Mouse (Mus musculus) spleen, postnatal 14 days (tissue): ENCODE data around the gene Rhbdd1.
A peak's percentile ranks its signal among the peaks of the same experiment; 100 is the strongest.

Experiments used
- DNase-seq, 2 experiments: peaks; one replicate each; pipeline ENCODE4 v3.0.0; 2021 to 2022; ENCODE audit warnings: low spot score in 2 of 2

The Rhbdd1 gene

DNA sequence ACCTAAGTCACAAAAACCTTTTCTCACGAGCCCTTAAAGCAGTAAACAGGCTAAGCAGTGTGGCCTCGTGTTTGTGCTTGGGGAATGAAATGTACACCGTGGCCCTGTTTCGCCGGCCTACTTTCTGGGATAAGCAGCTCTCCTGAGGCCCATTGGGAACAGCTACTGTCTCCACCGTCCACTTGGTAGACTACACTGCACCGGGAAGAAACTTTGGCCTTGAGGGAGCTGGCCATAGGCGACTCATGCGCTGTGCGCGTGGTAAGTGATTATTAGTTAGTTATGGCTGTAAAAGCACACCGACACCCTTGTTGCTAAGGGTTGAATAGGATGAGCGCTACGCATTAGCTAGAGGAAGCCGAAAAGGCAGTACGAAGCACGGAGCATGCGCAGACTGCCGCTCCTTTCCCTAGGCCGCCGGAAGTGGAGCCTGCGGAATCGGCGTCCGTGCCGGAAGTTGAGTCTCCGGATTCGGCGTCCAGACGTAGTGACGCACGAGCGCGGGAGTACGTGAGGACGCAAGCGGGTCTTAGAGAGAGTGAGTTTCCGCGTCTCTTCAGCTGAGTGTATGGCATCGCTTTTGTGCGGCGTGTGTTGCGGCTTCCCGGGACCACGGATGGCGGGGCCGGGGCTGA is at the start of gene Rhbdd1:
Gene Rhbdd1, plus strand, starts transcription at position 342 of the 635 bp plus-strand sequence.
- DNase-seq: peak; percentile 91 to 95

GRCm38 (mm10) chr1:82267547-82267946 is 48.7 kb upstream of the Rhbdd1 start:
- no peak for DNase-seq

DNA sequence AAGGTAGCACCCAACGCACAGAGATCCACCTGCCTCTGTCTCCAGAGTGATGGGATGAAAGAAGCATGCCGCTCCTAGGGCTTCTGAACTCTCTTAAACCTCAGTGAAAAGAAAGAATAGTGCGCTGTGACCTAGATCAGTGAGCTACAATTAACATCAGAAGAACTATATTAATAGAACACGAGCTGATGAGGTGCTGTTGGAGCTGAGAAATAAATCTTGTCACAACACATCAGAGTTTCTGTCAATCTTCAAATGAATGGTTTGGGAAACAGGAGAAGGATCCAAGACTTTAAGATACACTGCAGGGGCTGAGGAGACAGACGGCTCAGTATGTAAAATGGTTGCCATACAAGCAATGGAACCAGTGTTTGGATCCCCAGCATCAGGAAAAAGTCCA is 44.0 kb upstream of the Rhbdd1 start:
- no peak for DNase-seq

DNA sequence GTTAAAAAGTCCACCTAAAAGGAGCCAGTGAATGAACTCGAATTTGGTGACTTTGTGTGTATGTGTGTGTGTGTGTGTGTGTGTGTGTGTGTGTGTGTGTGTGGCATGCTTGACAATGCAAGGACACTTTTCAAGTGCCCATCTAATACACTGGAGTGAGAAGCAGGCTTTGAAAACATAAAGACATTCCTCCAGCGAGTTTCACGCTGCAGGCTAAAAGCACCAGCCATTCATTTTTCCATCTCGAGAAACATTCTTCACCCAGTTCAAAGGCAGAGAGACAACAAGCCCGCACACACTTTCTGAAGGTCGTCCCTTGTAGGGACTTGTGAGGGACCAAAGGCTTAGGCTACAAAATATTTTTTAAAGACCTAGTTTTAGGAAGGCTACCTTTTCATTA is 42.7 kb upstream of the Rhbdd1 start:
- DNase-seq: no peak

GRCm38 (mm10) chr1:82274361-82274760 is 41.9 kb upstream of the Rhbdd1 start:
- no peak for DNase-seq

DNA sequence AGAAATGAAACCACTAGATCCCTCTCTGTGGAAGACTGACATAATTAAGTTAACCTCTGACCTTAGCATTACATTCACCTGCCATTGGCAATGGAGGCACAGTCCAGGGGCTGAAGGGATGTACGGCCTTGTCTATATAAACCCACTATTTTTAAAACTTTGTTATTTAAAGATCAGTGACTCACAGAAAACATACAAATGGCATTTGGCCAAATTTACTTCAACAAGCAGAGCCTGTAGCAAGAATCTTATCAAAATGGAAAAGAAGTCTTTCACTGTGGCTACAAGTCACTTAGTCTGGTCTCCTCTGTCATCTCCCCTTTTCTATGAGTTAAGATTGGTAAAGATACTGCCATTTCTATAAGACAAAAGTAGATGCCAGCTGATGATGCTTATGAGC is 36.5 kb upstream of the Rhbdd1 start:
- DNase-seq: no peak

GRCm38 (mm10) chr1:82281823-82282222 is 34.4 kb upstream of the Rhbdd1 start:
- no peak for DNase-seq

DNA sequence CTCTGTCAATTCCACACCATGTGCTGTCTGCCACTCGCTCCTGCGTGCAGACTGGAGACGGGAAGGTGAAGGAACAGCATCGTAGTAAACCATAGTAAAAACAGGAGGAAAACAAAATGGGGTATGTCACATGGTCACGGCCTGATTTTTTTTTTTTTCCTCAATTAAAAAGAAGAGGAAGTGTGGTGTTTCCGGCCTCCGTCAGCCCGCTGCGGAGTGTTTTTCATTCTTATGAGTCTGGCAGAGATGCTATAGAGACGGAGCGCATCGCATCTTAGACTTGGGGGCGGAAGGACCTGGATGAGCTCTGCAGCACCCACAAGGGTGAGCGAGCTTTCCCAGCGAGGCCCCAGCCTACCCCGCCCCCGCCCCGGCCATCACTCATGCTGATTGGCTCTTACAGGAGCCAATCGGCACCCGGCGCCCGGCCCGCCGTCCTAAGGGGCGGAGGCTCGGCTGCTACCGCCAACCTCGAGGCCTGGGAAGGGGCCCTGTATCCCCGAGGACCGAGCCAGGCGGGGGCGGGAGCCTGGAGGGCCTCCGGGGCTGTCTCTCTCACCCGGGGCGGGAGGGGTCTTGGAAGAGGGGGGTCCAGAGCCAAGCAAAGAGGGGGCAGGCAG is 33.1 kb upstream of the Rhbdd1 start:
- DNase-seq: peak; percentile 45 to 63

DNA sequence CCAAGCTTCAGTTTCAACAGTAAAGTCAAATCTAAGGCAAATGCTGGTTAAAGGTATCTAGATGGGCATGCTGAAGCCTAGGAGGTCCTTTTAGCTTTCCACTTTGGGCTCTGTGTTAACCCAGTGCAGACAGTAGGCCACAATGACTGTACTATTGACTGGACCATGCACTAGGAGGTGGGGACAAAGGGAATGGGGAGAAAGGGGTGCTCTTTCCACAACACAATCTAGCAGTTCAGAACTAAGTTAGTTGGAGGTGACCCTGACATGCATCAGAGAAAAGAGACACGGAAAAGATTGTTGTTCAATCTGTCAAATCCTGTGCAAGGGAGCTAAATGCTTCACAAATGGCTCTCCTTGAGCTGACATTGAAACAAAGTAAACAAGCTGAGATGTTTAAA is 32.4 kb upstream of the Rhbdd1 start:
- DNase-seq: no peak

- DNase-seq: no peak
Observed at GRCm38 (mm10) chr1:82284403-82284802, 31.8 kb upstream of the Rhbdd1 start.

GRCm38 (mm10) chr1:82285461-82286189 is 30.6 kb upstream of the Rhbdd1 start:
- DNase-seq: no peak

- DNase-seq: no peak
Observed at GRCm38 (mm10) chr1:82286190-82287051, 29.8 kb upstream of the Rhbdd1 start.

- DNase-seq: no peak
Observed at GRCm38 (mm10) chr1:82287052-82287775, 29.0 kb upstream of the Rhbdd1 start.

GRCm38 (mm10) chr1:82287776-82288325 is 28.4 kb upstream of the Rhbdd1 start:
- no peak for DNase-seq

DNA sequence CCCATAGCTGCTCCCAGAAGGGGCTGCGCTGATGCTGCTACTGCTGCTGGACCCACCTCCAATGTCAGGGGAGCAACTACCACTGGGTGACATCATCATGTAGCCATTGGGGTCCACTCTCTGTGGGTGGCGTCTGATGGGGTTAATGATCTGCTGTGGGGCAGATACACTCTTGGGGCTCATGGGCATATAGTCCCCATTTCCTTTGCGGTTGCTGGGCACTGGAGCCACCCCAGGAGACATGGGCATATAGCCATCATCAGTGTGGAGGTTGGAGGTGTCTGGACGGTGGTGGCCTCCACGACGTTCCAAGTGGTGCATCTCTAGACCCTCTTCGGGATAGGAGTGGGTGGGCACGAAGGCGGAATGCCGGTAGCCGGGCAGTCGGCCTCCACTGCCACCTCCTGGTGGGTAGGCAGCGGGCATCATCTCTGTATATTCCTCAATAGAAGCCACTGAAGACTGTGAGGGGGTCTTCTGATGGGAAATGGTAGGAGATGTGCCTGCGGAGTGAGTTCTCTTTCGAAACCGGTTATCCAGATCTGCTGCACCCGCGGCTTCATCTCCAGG is 27.7 kb upstream of the Rhbdd1 start:
- no peak for DNase-seq

GRCm38 (mm10) chr1:82289116-82289989 is 26.9 kb upstream of the Rhbdd1 start:
- DNase-seq: no peak

GRCm38 (mm10) chr1:82289990-82290681 is 26.1 kb upstream of the Rhbdd1 start:
- DNase-seq: peak in 1 of 2 experiments; percentile 9

DNA sequence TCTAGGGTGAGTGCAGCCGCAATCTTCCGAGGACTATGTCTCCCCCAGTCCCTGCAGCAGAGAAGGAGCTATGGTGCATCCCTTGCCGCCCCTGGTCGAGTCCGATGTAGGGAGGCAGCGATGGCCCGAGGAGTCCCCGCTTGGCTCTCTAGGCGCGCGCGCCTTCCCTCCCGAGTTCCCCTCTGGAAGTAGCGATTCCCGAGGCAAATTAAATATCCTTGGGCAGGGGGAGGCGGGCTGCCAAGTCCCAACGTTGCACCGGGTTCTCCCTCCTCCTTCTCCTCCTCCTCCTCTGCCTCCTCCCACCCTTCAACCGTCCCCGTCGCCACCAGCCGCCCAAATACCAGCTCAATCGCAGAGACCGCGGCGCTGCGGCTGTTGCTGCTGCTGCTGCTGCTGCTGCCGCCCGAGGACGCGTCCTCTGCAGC is 25.5 kb upstream of the Rhbdd1 start:
- DNase-seq: peak in 1 of 2 experiments; percentile 6
